Mouse (Mus musculus) CH12.LX (cell line): Measurements from ENCODE around the gene Disp2.

Experiments
- CHD2 ChIP-seq: IDR thresholded peaks from 2 replicates; pipeline ENCODE4 v1.6.1; 2011; ENCODE audit warnings: low read length, improper control_type of control experiment
- CTCF ChIP-seq, 2 experiments: IDR thresholded peaks in 1 of 2; conservative IDR thresholded peaks in 1 of 2; 2 replicates each; pipeline ENCODE4 v1.5.1; 2011 to 2012; ENCODE audit warnings: low read depth in 2 of 2, low read length in 2 of 2, improper control_type of control experiment in 1 of 2, inconsistent platforms in 1 of 2, mild to moderate bottlenecking in 1 of 2, moderate library complexity in 1 of 2
- EP300 ChIP-seq: IDR thresholded peaks from 2 replicates; pipeline ENCODE4 v1.6.1; 2011; ENCODE audit warnings: low read length, improper control_type of control experiment
- KAT2A ChIP-seq: IDR thresholded peaks from 2 replicates; pipeline ENCODE4 v1.6.1; 2012; ENCODE audit warnings: low read length, improper control_type of control experiment, inconsistent platforms; ENCODE audit not compliant: insufficient replicate concordance
- NRF1 ChIP-seq: IDR thresholded peaks from 2 replicates; pipeline ENCODE4 v1.6.1; 2014; ENCODE audit warnings: low read depth, mild to moderate bottlenecking, inconsistent platforms, low read length, improper control_type of control experiment, moderate library complexity
- POLR2A ChIP-seq: IDR thresholded peaks from 2 replicates; pipeline ENCODE4 v1.6.1; 2011; ENCODE audit warnings: low read depth, mild to moderate bottlenecking, improper control_type of control experiment, low read length
- RCOR1 ChIP-seq: conservative IDR thresholded peaks from 2 replicates; pipeline ENCODE4 v1.6.1; 2012; ENCODE audit warnings: low read depth, mild to moderate bottlenecking, inconsistent platforms, low read length, improper control_type of control experiment
- TBP ChIP-seq: conservative IDR thresholded peaks from 2 replicates; pipeline ENCODE4 v1.6.1; 2011; ENCODE audit warnings: low read depth, low read length, improper control_type of control experiment
- TCF12 ChIP-seq: IDR thresholded peaks from 2 replicates; pipeline ENCODE4 v1.6.1; 2014; ENCODE audit warnings: low read depth, mild to moderate bottlenecking, inconsistent platforms, low read length, improper control_type of control experiment
- USF1 ChIP-seq: IDR thresholded peaks from 2 replicates; pipeline ENCODE4 v1.6.1; 2014; ENCODE audit warnings: low read depth, mild to moderate bottlenecking, inconsistent platforms, low read length, improper control_type of control experiment
- USF2 ChIP-seq: conservative IDR thresholded peaks from 2 replicates; pipeline ENCODE4 v1.6.1; 2011; ENCODE audit warnings: low read depth, low read length, improper control_type of control experiment
- ZC3H11A ChIP-seq: IDR thresholded peaks from 2 replicates; pipeline ENCODE4 v1.6.1; 2012; ENCODE audit warnings: low read depth, mild to moderate bottlenecking, inconsistent platforms, low read length, improper control_type of control experiment

DNA sequence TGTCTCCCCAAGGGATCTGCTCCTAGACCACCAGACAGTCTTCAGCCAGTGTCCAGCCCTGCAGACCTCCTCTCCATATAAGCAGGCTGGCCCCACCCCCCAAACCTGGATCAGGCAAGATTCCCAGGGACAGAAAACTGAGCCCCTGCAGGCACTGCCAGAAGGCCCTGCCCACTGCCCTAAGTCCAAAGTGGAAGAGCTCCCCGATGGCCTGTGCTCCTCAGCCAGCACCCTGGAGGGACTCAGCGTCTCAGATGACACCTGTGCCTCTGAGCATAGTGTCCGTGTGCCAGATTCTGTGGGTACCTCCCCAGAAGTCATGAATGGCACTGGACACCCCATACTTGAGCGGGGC lies 12.7 kb downstream of the Disp2 start:
- TF ChIP-seq EP300 = no peak
- no peak for TF ChIP-seq POLR2A
- TF ChIP-seq USF1 = no peak
- TF ChIP-seq CTCF (conservative IDR thresholded peaks at IDR 0.05 in 1 of 2, IDR thresholded peaks at IDR 0.05 in 1 of 2; ENCODE audit: low read depth in 2 of 2, low read length in 2 of 2) = no peak
- no peak for TF ChIP-seq KAT2A
- TF ChIP-seq RCOR1 = no peak
- no peak for TF ChIP-seq ZC3H11A
- no peak for TF ChIP-seq TBP
- no peak for TF ChIP-seq NRF1
- no peak for TF ChIP-seq TCF12
- no peak for TF ChIP-seq CHD2
- no peak for TF ChIP-seq USF2
